Mouse (Mus musculus): ENCODE data around the gene Zfyve28. TPM values are rescaled to one million over a fixed set of nuclear protein-coding genes. Genes with fewer than 3 reads are reported as not detected.
A peak's percentile ranks its signal among the peaks of the same experiment; 100 is the strongest.

Zfyve28 gene
- polyA plus RNA-seq, 1 experiment from 2014 or later = 2.6 TPM

DNA sequence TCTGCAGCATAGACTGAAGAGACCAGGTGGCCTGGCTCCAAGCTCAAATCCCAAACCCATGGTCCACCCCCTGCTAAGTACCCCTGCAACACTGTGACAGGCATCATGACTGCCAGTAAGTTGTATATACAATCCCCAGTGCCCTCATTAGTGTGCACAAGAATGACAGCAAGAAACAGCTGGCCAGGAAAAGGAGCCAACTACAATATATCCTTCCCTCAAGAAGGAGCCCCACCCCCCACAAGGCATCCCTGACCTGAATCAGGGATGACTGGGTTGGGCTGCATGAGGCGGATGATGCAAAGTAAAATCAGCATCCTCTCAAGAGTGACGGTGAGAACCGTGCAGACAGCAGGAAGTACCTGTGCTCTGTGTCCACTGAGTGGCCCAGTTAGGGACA is 38.2 kb downstream of the Zfyve28 start:
- DNase-seq (ENCODE audit: low spot score) (no peak), ATAC-seq (ENCODE audit: insufficient read depth, low FRiP score, low TSS enrichment) (no peak)
- Histone ChIP-seq H3K27me3 (ENCODE audit: control insufficient read depth, insufficient read depth, low read length) (no peaks in the 10 kb centered on the region), H3K27ac (ENCODE audit: low read depth, low read length) (no peak overlapping the region), H3K9ac (ENCODE audit: low read length) (no peak overlapping the region), H3K4me1 (ENCODE audit: control insufficient read depth, insufficient read depth, low read length) (0 out of 2 replicates have a peak, but pooled peaks cover 5% of the 10 kb centered on the region), H3K36me3 (ENCODE audit: control insufficient read depth, insufficient read depth, low read length) (no peaks in the 10 kb centered on the region), H3K9me3 (ENCODE audit: control insufficient read depth, low read length) (no peaks in the 10 kb centered on the region), H3K4me3 (ENCODE audit: low read depth, low read length) (no peak overlapping the region), H3K4me2 (ENCODE audit: low read depth) (no peak overlapping the region)
- 84% methylated on average over 3 of the region's 3 CpGs for WGBS

DNA sequence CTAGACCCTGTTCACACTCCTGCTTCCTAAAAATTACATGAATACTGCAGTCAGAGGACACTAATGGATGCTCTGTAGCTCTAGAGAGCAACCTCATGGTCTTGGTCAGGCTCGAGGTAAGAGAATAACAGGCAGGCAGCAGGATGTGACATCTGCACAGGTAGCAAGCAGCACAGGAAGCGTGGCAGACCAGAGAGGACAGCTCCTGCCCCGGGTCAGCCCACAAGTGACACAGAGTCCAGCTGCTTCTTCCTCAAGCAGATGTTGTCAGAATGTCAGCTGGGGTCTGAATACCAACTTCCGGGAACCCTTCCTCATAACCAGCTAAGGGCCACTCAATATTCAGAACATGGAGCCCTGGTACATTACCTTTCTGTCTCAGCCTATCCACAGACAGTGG is 39.1 kb downstream of the Zfyve28 start:
- no peak overlapping the region for H3K9ac ChIP-seq (ENCODE audit: low read length)
- no peak overlapping the region for H3K4me3 ChIP-seq (ENCODE audit: low read depth, low read length)
- ATAC-seq (ENCODE audit: insufficient read depth, low FRiP score, low TSS enrichment) = no peak
- WGBS = 82% methylated on average over 4 of the region's 4 CpGs
- H3K27ac ChIP-seq (ENCODE audit: low read depth, low read length) = no peak overlapping the region
- no peaks in the 10 kb centered on the region for H3K9me3 ChIP-seq (ENCODE audit: control insufficient read depth, low read length)
- no peaks in the 10 kb centered on the region for H3K36me3 ChIP-seq (ENCODE audit: control insufficient read depth, insufficient read depth, low read length)
- H3K4me2 ChIP-seq (ENCODE audit: low read depth) = no peak overlapping the region
- H3K27me3 ChIP-seq (ENCODE audit: control insufficient read depth, insufficient read depth, low read length) = no peaks in the 10 kb centered on the region
- no peak for DNase-seq (ENCODE audit: low spot score)
- 0 out of 2 replicates have a peak, but pooled peaks cover 5% of the 10 kb centered on the region for H3K4me1 ChIP-seq (ENCODE audit: control insufficient read depth, insufficient read depth, low read length)

DNA sequence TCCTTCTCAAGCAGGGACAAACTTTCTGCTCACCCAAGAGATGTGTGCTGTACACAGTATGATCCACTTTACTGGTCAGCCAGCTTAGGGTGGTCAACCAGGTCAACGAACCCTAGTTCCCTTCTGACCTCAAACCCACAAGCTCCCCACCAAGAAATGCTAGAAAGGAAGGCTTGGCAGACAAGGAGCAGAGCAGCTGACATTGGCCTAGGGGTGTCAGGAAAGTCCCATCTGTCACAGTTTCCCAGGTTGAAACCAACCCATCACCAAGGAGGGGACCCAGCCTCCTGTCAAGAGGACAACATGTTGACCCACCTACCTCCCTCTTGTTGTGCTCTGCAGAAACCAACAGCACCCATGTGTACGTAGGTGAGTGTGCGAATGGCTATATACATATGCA is 41.8 kb downstream of the Zfyve28 start:
- ATAC-seq (ENCODE audit: insufficient read depth, low FRiP score, low TSS enrichment) = no peak
- WGBS = 96% methylated on average over 3 of the region's 3 CpGs
- no peak for DNase-seq (ENCODE audit: low spot score)

DNA sequence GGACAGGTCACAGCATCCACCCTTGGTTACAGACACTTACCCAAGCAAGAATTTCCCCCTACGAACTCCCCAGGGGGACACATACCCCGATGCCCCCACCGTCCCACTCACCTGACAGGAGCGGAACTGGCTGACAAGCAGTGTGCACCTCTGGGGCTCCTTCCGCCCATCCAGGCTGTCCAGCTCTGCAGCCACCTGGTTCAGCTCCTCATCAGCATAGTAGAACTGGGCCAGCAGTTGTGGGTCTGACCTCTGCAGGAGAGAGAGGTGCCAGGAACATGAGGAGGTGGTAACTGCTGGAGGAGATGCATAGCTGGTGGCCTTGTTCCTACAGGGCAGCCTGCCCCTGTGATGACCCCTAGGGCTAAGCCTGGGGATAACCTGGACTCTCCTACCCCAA is 45.2 kb downstream of the Zfyve28 start:
- DNase-seq (ENCODE audit: low spot score) (no peak), ATAC-seq (ENCODE audit: insufficient read depth, low FRiP score, low TSS enrichment) (no peak)
- no peak overlapping the region for H3K4me2 ChIP-seq (ENCODE audit: low read depth)
- no peak overlapping the region for H3K27ac ChIP-seq (ENCODE audit: low read depth, low read length)
- no peaks in the 10 kb centered on the region for H3K4me1 ChIP-seq (ENCODE audit: control insufficient read depth, insufficient read depth, low read length)
- no peaks in the 10 kb centered on the region for H3K36me3 ChIP-seq (ENCODE audit: control insufficient read depth, insufficient read depth, low read length)
- H3K9me3 ChIP-seq (ENCODE audit: control insufficient read depth, low read length) = no peaks in the 10 kb centered on the region
- WGBS = 94% methylated on average over 5 of the region's 5 CpGs
- H3K4me3 ChIP-seq (ENCODE audit: low read depth, low read length) = no peak overlapping the region
- H3K27me3 ChIP-seq (ENCODE audit: control insufficient read depth, insufficient read depth, low read length) = no peaks in the 10 kb centered on the region
- no peak overlapping the region for H3K9ac ChIP-seq (ENCODE audit: low read length)

More for the DNA sequence above, 41.8 kb downstream of the Zfyve28 start:
- H3K9ac ChIP-seq (ENCODE audit: low read length) = no peak overlapping the region
- H3K4me2 ChIP-seq (ENCODE audit: low read depth) = no peak overlapping the region
- H3K27ac ChIP-seq (ENCODE audit: low read depth, low read length) = no peak overlapping the region
- 0 out of 2 replicates have a peak, but pooled peaks cover under 1% of the 10 kb centered on the region for H3K4me1 ChIP-seq (ENCODE audit: control insufficient read depth, insufficient read depth, low read length)
- H3K9me3 ChIP-seq (ENCODE audit: control insufficient read depth, low read length) = no peaks in the 10 kb centered on the region
- no peak overlapping the region for H3K4me3 ChIP-seq (ENCODE audit: low read depth, low read length)
- H3K27me3 ChIP-seq (ENCODE audit: control insufficient read depth, insufficient read depth, low read length) = no peaks in the 10 kb centered on the region
- H3K36me3 ChIP-seq (ENCODE audit: control insufficient read depth, insufficient read depth, low read length) = no peaks in the 10 kb centered on the region

GRCm38 (mm10) chr5:34242224-34242963 is 45.9 kb downstream of the Zfyve28 start:
- Histone ChIP-seq H3K36me3 (ENCODE audit: control insufficient read depth, insufficient read depth, low read length) (no peaks in the 10 kb centered on the region), H3K9ac (ENCODE audit: low read length) (no peak overlapping the region), H3K4me3 (ENCODE audit: low read depth, low read length) (no peak overlapping the region), H3K9me3 (ENCODE audit: control insufficient read depth, low read length) (no peaks in the 10 kb centered on the region), H3K4me1 (ENCODE audit: control insufficient read depth, insufficient read depth, low read length) (no peaks in the 10 kb centered on the region), H3K27ac (ENCODE audit: low read depth, low read length) (no peak overlapping the region), H3K27me3 (ENCODE audit: control insufficient read depth, insufficient read depth, low read length) (no peaks in the 10 kb centered on the region), H3K4me2 (ENCODE audit: low read depth) (no peak overlapping the region)
- ATAC-seq (ENCODE audit: insufficient read depth, low FRiP score, low TSS enrichment) (no peak), DNase-seq (ENCODE audit: low spot score) (peak; percentile 19)
- WGBS = 54% methylated on average over 15 of the region's 15 CpGs

- no peaks in the 10 kb centered on the region for H3K9me3 ChIP-seq (ENCODE audit: control insufficient read depth, low read length)
- H3K4me1 ChIP-seq (ENCODE audit: control insufficient read depth, insufficient read depth, low read length) = no peaks in the 10 kb centered on the region
- H3K9ac ChIP-seq (ENCODE audit: low read length) = no peak overlapping the region
- H3K4me3 ChIP-seq (ENCODE audit: low read depth, low read length) = no peak overlapping the region
- no peak overlapping the region for H3K4me2 ChIP-seq (ENCODE audit: low read depth)
- no peak overlapping the region for H3K27ac ChIP-seq (ENCODE audit: low read depth, low read length)
- ATAC-seq (ENCODE audit: insufficient read depth, low FRiP score, low TSS enrichment) (no peak), DNase-seq (ENCODE audit: low spot score) (no peak)
- H3K36me3 ChIP-seq (ENCODE audit: control insufficient read depth, insufficient read depth, low read length) = no peaks in the 10 kb centered on the region
- WGBS = 92% methylated on average over 6 of the region's 6 CpGs
- no peaks in the 10 kb centered on the region for H3K27me3 ChIP-seq (ENCODE audit: control insufficient read depth, insufficient read depth, low read length)
Observed at GRCm38 (mm10) chr5:34238444-34238843, 49.8 kb downstream of the Zfyve28 start.

DNA sequence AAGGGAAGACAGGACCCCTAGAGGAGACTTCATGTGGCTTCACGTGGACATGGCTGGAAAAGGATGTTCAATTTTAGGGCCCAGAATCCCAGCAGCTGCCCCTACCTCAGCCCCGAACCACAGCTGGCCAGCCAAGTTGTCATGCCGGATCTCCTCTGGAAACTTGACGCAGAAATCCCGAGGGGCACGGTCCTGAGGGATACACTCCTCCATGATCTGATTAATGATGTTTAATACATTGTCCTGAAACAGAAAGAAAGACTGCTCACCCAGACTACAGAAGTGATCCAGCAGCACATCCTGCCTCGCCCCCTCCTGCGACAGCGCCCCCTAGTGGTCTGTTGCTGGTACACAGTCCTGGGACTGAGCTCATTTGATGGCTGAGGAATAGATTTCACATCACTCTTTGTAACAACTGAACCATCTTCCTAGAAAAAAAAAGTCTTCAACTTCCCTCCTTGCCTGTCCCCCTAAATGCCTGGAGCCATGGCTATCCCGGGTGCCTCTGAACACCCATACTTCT is 52.3 kb downstream of the Zfyve28 start:
- H3K4me2 ChIP-seq (ENCODE audit: low read depth) = no peak overlapping the region
- ATAC-seq (ENCODE audit: insufficient read depth, low FRiP score, low TSS enrichment) = no peak
- no peaks in the 10 kb centered on the region for H3K4me1 ChIP-seq (ENCODE audit: control insufficient read depth, insufficient read depth, low read length)
- H3K9ac ChIP-seq (ENCODE audit: low read length) = no peak overlapping the region
- H3K27ac ChIP-seq (ENCODE audit: low read depth, low read length) = no peak overlapping the region
- no peak overlapping the region for H3K4me3 ChIP-seq (ENCODE audit: low read depth, low read length)
- H3K36me3 ChIP-seq (ENCODE audit: control insufficient read depth, insufficient read depth, low read length) = no peaks in the 10 kb centered on the region
- peak; percentile 44 for DNase-seq (ENCODE audit: low spot score)
- H3K9me3 ChIP-seq (ENCODE audit: control insufficient read depth, low read length) = no peaks in the 10 kb centered on the region
- no peaks in the 10 kb centered on the region for H3K27me3 ChIP-seq (ENCODE audit: control insufficient read depth, insufficient read depth, low read length)
- WGBS = 57% methylated on average over 10 of the region's 10 CpGs

DNA sequence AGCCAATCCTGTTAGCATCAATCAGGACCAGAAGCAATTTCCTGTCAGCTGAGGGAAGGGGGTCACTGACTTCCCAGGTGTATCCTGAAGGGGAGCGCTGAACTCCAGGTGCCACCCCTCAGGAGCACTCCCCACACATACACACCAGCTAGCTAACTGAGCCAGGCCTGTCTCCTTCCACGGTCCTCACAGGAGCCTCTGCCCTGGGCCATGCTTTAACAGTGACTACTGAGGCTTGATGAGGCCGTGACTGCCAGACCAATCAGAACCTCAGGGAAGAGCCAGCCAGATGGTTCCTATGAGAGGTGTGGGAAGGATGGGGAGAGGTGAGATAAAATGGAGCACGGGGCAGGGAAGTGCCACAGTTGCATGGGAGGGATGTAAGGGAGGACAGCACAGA is 53.2 kb downstream of the Zfyve28 start:
- no peak overlapping the region for H3K27ac ChIP-seq (ENCODE audit: low read depth, low read length)
- ATAC-seq (ENCODE audit: insufficient read depth, low FRiP score, low TSS enrichment) (no peak), DNase-seq (ENCODE audit: low spot score) (no peak)
- H3K4me1 ChIP-seq (ENCODE audit: control insufficient read depth, insufficient read depth, low read length) = no peaks in the 10 kb centered on the region
- WGBS = 74% methylated on average over 4 of the region's 4 CpGs
- H3K9ac ChIP-seq (ENCODE audit: low read length) = no peak overlapping the region
- no peak overlapping the region for H3K4me2 ChIP-seq (ENCODE audit: low read depth)
- no peak overlapping the region for H3K4me3 ChIP-seq (ENCODE audit: low read depth, low read length)
- no peaks in the 10 kb centered on the region for H3K36me3 ChIP-seq (ENCODE audit: control insufficient read depth, insufficient read depth, low read length)
- H3K9me3 ChIP-seq (ENCODE audit: control insufficient read depth, low read length) = no peaks in the 10 kb centered on the region
- H3K27me3 ChIP-seq (ENCODE audit: control insufficient read depth, insufficient read depth, low read length) = no peaks in the 10 kb centered on the region

GRCm38 (mm10) chr5:34233221-34233515 is 55.1 kb downstream of the Zfyve28 start:
- ATAC-seq (ENCODE audit: insufficient read depth, low FRiP score, low TSS enrichment) = no peak
- Histone ChIP-seq H3K4me2 (ENCODE audit: low read depth) (no peak overlapping the region), H3K9ac (ENCODE audit: low read length) (no peak overlapping the region), H3K36me3 (ENCODE audit: control insufficient read depth, insufficient read depth, low read length) (no peaks in the 10 kb centered on the region), H3K9me3 (ENCODE audit: control insufficient read depth, low read length) (no peaks in the 10 kb centered on the region), H3K4me3 (ENCODE audit: low read depth, low read length) (no peak overlapping the region), H3K27ac (ENCODE audit: low read depth, low read length) (no peak overlapping the region), H3K4me1 (ENCODE audit: control insufficient read depth, insufficient read depth, low read length) (no peaks in the 10 kb centered on the region), H3K27me3 (ENCODE audit: control insufficient read depth, insufficient read depth, low read length) (no peaks in the 10 kb centered on the region)
- no peak for DNase-seq (ENCODE audit: low spot score)
- 87% methylated on average over 6 of the region's 6 CpGs for whole genome bisulfite sequencing
